Mouse (Mus musculus) midbrain, embryonic 13.5 days (tissue): Measurements from ENCODE around the gene Sh3bp5. TPM values are rescaled to one million over a fixed set of nuclear protein-coding genes. Genes with fewer than 3 reads are reported as not detected.
A peak's percentile ranks its signal among the peaks of the same experiment; 100 is the strongest.

Experiments
- ATAC-seq: fragments of 200-750 bp; cut with Nextera tagmentation; 2 replicates; pipeline ENCODE4 v1.8.0; 2017; ENCODE audit warnings: mild to moderate bottlenecking, moderate TSS enrichment, moderate library complexity
- H3K27ac ChIP-seq: fragments of 300-500 bp; sonication (generic); 2 replicates; pipeline ENCODE4 v1.5.1; 2015; ENCODE audit warnings: inconsistent platforms, mild to moderate bottlenecking, moderate library complexity
- H3K27me3 ChIP-seq: fragments of 300-500 bp; sonication (generic); 2 replicates; pipeline ENCODE4 v1.6.1; 2015; ENCODE audit warnings: mild to moderate bottlenecking, inconsistent platforms
- H3K36me3 ChIP-seq: fragments of 300-500 bp; sonication (generic); 2 replicates; pipeline ENCODE4 v1.6.1; 2015; ENCODE audit warnings: mild to moderate bottlenecking, inconsistent platforms
- H3K4me1 ChIP-seq: fragments of 300-500 bp; sonication (generic); replicated peaks from 2 replicates; pipeline ENCODE4 v1.6.1; 2015; ENCODE audit warnings: inconsistent platforms
- H3K4me2 ChIP-seq: fragments of 300-500 bp; sonication (generic); replicated peaks from 2 replicates; pipeline ENCODE4 v1.6.1; 2015; ENCODE audit warnings: moderate library complexity, mild to moderate bottlenecking, inconsistent platforms
- H3K4me3 ChIP-seq: fragments of 300-500 bp; sonication (generic); replicated peaks from 2 replicates; pipeline ENCODE4 v1.5.1; 2015; ENCODE audit warnings: mild to moderate bottlenecking, inconsistent platforms
- H3K9ac ChIP-seq: fragments of 300-500 bp; sonication (generic); replicated peaks from 2 replicates; pipeline ENCODE4 v1.6.1; 2015; ENCODE audit warnings: mild to moderate bottlenecking, inconsistent platforms
- H3K9me3 ChIP-seq: fragments of 300-500 bp; sonication (generic); 2 replicates; pipeline ENCODE4 v1.6.1; 2016; ENCODE audit warnings: mild to moderate bottlenecking, inconsistent platforms
- WGBS: fragments of 180-500 bp; shearing (Covaris S2); methylation state at CpG from one replicate; pipeline ENCODE4 v1.1.7; 2015; 5-methylcytosine and 5-hydroxymethylcytosine counted together
- polyA plus RNA-seq: library from polyadenylated mRNA; unstranded; fragments of >200 nt; fragmentation: Nextera tagmentation; extraction: Ambion mirVana; gene quantifications from 2 replicates; pipeline ENCODE4 v1.2.1, GENCODE M21; 2015

The Sh3bp5 gene
- polyA plus RNA-seq, 1 experiment from 2014 or later, result 111 TPM

GRCm38 (mm10) chr14:31323849-31324792 is 111.8 kb downstream of the Sh3bp5 start, which contains the start of gene Dnah1:
Gene Dnah1, minus strand, starts transcription at chr14:31323896.
- no peaks in the 10 kb centered on the region for H3K9me3 ChIP-seq
- peaks cover 7% of the 10 kb centered on the region for H3K4me1 ChIP-seq
- no peak within 1 kb of the TSS for H3K27ac ChIP-seq
- WGBS, result 36% methylated on average over 28 of the region's 28 CpGs
- peak within 1 kb of the TSS; percentile 58 for H3K4me2 ChIP-seq
- no peaks in the 10 kb centered on the region for H3K36me3 ChIP-seq
- H3K9ac ChIP-seq, result peak within 1 kb of the TSS; percentile 46
- H3K27me3 ChIP-seq, result no peaks in the 10 kb centered on the region
- no peak for ATAC-seq
- peak within 1 kb of the TSS; percentile 30 for H3K4me3 ChIP-seq

- H3K9me3 ChIP-seq, result no peaks in the 10 kb centered on the region
- ATAC-seq, result no peak
- peaks cover 7% of the 10 kb centered on the region for H3K4me1 ChIP-seq
- H3K9ac ChIP-seq, result no peak overlapping the region
- no peaks in the 10 kb centered on the region for H3K36me3 ChIP-seq
- WGBS, result 83% methylated on average over 4 of the region's 4 CpGs
- H3K4me2 ChIP-seq, result peak overlapping the region; percentile 58
- no peak overlapping the region for H3K27ac ChIP-seq
- H3K27me3 ChIP-seq, result no peaks in the 10 kb centered on the region
- H3K4me3 ChIP-seq, result no peak overlapping the region
Observed at GRCm38 (mm10) chr14:31323189-31323588, 112.7 kb downstream of the Sh3bp5 start.

GRCm38 (mm10) chr14:31322191-31322590 is 113.7 kb downstream of the Sh3bp5 start:
- ATAC-seq, result no peak
- no peak overlapping the region for H3K4me2 ChIP-seq
- H3K4me3 ChIP-seq, result no peak overlapping the region
- WGBS, result 83% methylated on average over 3 of the region's 3 CpGs
- H3K9me3 ChIP-seq, result no peaks in the 10 kb centered on the region
- no peaks in the 10 kb centered on the region for H3K36me3 ChIP-seq
- no peak overlapping the region for H3K27ac ChIP-seq
- no peaks in the 10 kb centered on the region for H3K27me3 ChIP-seq
- peaks cover 7% of the 10 kb centered on the region for H3K4me1 ChIP-seq
- no peak overlapping the region for H3K9ac ChIP-seq

- Histone ChIP-seq H3K4me2 (no peak overlapping the region), H3K27me3 (no peaks in the 10 kb centered on the region), H3K36me3 (no peaks in the 10 kb centered on the region), H3K4me1 (peaks cover 7% of the 10 kb centered on the region), H3K4me3 (no peak overlapping the region), H3K9ac (no peak overlapping the region), H3K9me3 (no peaks in the 10 kb centered on the region), H3K27ac (no peak overlapping the region)
- 88% methylated on average over 11 of the region's 11 CpGs for WGBS
- ATAC-seq, result no peak
Observed at GRCm38 (mm10) chr14:31321181-31321580, 114.7 kb downstream of the Sh3bp5 start.

GRCm38 (mm10) chr14:31319546-31319945 is 116.3 kb downstream of the Sh3bp5 start:
- Histone ChIP-seq H3K4me2 (no peak overlapping the region), H3K4me1 (peaks cover 7% of the 10 kb centered on the region), H3K36me3 (no peaks in the 10 kb centered on the region), H3K9me3 (no peaks in the 10 kb centered on the region), H3K9ac (no peak overlapping the region), H3K27me3 (no peaks in the 10 kb centered on the region), H3K27ac (no peak overlapping the region), H3K4me3 (no peak overlapping the region)
- 88% methylated on average over 10 of the region's 10 CpGs for WGBS
- ATAC-seq, result no peak

- 80% methylated on average over 3 of the region's 3 CpGs for WGBS
- H3K4me2 ChIP-seq, result no peak overlapping the region
- H3K4me1 ChIP-seq, result no peaks in the 10 kb centered on the region
- ATAC-seq, result no peak
- no peaks in the 10 kb centered on the region for H3K36me3 ChIP-seq
- H3K9me3 ChIP-seq, result no peaks in the 10 kb centered on the region
- H3K27ac ChIP-seq, result no peak overlapping the region
- H3K4me3 ChIP-seq, result no peak overlapping the region
- no peak overlapping the region for H3K9ac ChIP-seq
- H3K27me3 ChIP-seq, result no peaks in the 10 kb centered on the region
Observed at GRCm38 (mm10) chr14:31317754-31318153, 118.1 kb downstream of the Sh3bp5 start.

GRCm38 (mm10) chr14:31316613-31317012 is 119.3 kb downstream of the Sh3bp5 start:
- H3K4me3 ChIP-seq, result no peak overlapping the region
- WGBS, result 90% methylated on average over 12 of the region's 12 CpGs
- no peaks in the 10 kb centered on the region for H3K4me1 ChIP-seq
- ATAC-seq, result no peak
- no peaks in the 10 kb centered on the region for H3K9me3 ChIP-seq
- no peak overlapping the region for H3K27ac ChIP-seq
- no peak overlapping the region for H3K9ac ChIP-seq
- no peaks in the 10 kb centered on the region for H3K36me3 ChIP-seq
- H3K27me3 ChIP-seq, result no peaks in the 10 kb centered on the region
- no peak overlapping the region for H3K4me2 ChIP-seq

- Histone ChIP-seq H3K9me3 (no peaks in the 10 kb centered on the region), H3K4me3 (no peak overlapping the region), H3K27me3 (no peaks in the 10 kb centered on the region), H3K4me2 (no peak overlapping the region), H3K27ac (no peak overlapping the region), H3K9ac (no peak overlapping the region), H3K36me3 (no peaks in the 10 kb centered on the region), H3K4me1 (no peaks in the 10 kb centered on the region)
- WGBS, result 29% methylated on average over 3 of the region's 3 CpGs
- ATAC-seq, result no peak
Observed at GRCm38 (mm10) chr14:31313192-31313591, 122.7 kb downstream of the Sh3bp5 start.

Other genes with a start within 250 kb of the Sh3bp5 start
- 1.1 and 1.9 TPM in 2 replicates for gene Tnnc1, start 227.8 kb downstream of the Sh3bp5 start, polyA plus RNA-seq
- gene Nisch, start 219.1 kb downstream of the Sh3bp5 start, polyA plus RNA-seq, result 354 and 385 TPM in 2 replicates
- gene Sema3g, start 218.2 kb downstream of the Sh3bp5 start, polyA plus RNA-seq, result 0.76 and 0.83 TPM in 2 replicates
- gene Phf7, start 184.8 kb downstream of the Sh3bp5 start, polyA plus RNA-seq, result 12.7 and 13.2 TPM in 2 replicates
- 127 and 133 TPM in 2 replicates for gene Bap1, start 184.6 kb downstream of the Sh3bp5 start, polyA plus RNA-seq
- gene Dnah1, start 112.2 kb downstream of the Sh3bp5 start, polyA plus RNA-seq, result 5.0 and 5.3 TPM in 2 replicates
- 66.3 and 69.7 TPM in 2 replicates for gene Capn7, start 99.4 kb downstream of the Sh3bp5 start, polyA plus RNA-seq
- gene Eaf1, start 58.3 kb upstream of the Sh3bp5 start, polyA plus RNA-seq, result 11.6 and 12.2 TPM in 2 replicates
- 55.3 and 67.1 TPM in 2 replicates for gene Mettl6, start 59.0 kb upstream of the Sh3bp5 start, polyA plus RNA-seq
- gene Colq, start 155.3 kb upstream of the Sh3bp5 start, polyA plus RNA-seq, result not detected in 2 replicates
- not detected in 2 replicates for gene Gm49387, start 204.8 kb upstream of the Sh3bp5 start, polyA plus RNA-seq
- gene Btd, start 204.9 kb upstream of the Sh3bp5 start, polyA plus RNA-seq, result 13.6 and 14.8 TPM in 2 replicates
- gene Hacl1, start 205.2 kb upstream of the Sh3bp5 start, polyA plus RNA-seq, result 7.5 and 8.6 TPM in 2 replicates